Mouse (Mus musculus) heart, postnatal 25 days (tissue): ENCODE measurements at regions not wholly inside any gene's neighbourhood (a gene's known extent, or its start where the extent isn't known, plus 50 kb on each side); places are given as distances from the start of the nearest gene placed in this dataset.
"Not testable (repeated sequence)": the region's sequence is repeated elsewhere in the genome, so short reads cannot be mapped to it uniquely, and the experiment has no call there.

ENCODE experiments used
- DNase-seq: peaks from one replicate; pipeline ENCODE4 v3.0.0; 2022; ENCODE audit warnings: low spot score
- intact Hi-C: fragments of 180-260 bp; cut with DNase I; formaldehyde crosslinking; loops from one replicate; pipeline ENCODE4 v1.15.1; 2025

DNA sequence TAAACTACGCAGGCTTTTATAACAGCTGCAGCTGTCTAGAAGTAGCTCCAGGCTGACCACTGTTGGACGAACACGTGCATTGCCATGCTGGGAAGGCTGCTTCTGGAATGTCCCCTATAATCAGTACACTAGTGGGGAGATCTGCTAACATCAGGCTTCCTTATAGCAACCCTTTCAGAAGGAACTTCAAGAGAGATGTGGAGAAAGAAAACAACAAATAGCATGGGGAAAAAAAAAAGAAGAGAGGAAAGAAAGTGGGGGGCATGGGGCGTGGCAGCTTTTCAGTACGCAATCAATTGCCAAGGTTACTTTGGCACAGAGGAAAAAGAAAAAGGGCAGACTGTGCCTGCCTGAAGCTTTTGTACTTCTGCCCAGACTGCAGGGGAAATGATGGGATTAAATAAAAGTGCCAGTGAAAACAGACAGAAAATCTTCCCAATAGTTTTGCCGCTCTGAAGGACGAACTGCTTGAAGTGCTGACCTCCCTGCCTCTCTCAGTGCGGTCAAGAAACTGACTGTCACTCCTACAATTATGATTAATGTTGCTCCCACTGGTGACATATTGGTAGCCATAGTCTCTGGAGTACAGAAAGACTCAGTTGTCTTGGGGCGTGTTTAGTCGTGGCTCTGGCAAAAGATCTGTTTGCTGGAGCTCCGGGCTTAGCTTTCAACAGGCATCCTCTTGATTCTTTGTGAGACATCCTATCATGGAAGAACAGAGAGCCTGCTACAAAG lies 1078.0 kb downstream of the Diaph3 start:
- DNase-seq, result no peak
- intact Hi-C loops, result no loop called here

- no peak for DNase-seq
- intact Hi-C loops, result no loop called here
These were observed 1084.0 kb downstream of the Diaph3 start for GRCm38 (mm10) chr14:86056991-86057390.

DNA sequence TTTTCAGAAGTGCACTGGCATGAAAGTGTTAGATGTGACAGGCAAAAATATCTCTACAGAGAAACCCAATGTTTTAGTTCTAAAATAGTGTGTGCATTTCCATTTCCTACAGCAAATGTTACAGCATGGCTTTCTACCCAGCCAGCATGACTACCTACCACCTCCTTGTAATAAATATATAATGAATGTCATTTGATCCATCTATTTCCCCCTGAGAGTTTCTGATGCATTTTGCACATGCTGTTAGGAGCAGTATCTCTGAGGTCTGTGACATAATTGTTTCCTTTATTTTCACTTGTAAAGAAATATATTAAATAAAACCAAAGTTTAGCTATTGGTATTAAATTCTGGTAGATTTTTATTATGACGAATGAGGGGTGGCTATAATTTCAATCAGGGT lies 1086.4 kb downstream of the Diaph3 start:
- intact Hi-C loops, result no loop called here
- no peak for DNase-seq

DNA sequence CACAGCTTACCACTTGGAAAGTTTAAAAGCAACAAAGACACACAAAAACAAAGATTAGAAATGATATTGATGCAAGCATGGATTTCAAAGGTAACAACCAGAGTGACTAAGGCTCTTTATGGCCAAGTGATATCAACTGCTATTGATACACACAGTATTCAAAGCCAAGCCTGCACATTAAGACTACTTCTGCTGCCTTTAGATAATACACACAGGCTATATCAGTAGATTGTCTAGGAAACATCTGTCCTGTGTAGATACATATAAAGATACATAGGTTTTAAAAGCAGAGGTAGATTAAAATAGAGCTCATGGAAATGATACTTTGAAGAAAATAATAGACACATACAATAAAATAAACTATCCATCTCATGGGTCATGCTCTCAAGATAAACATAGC lies 1111.6 kb downstream of the Diaph3 start:
- DNase-seq, result no peak
- intact Hi-C loops, result no loop called here

GRCm38 (mm10) chr14:86017611-86018010 lies 1123.4 kb downstream of the Diaph3 start:
- DNase-seq, intact Hi-C loops: not testable (repeated sequence)
